Mouse (Mus musculus) liver, embryonic 16.5 days (tissue): ENCODE data around the gene Fbxw25. TPM values are rescaled to one million over a fixed set of nuclear protein-coding genes. Genes with fewer than 3 reads are reported as not detected.
"Not testable (repeated sequence)": the region's sequence is repeated elsewhere in the genome, so short reads cannot be mapped to it uniquely, and the experiment has no call there.

ENCODE experiments used
- ATAC-seq: fragments of 200-750 bp; cut with Nextera tagmentation; 2 replicates; pipeline ENCODE4 v1.8.0; 2017; ENCODE audit warnings: low read depth, mild to moderate bottlenecking, moderate number of reproducible peaks, moderate library complexity
- H3K27ac ChIP-seq: fragments of 300-500 bp; sonication (generic); 2 replicates; pipeline ENCODE4 v1.5.1; 2014; ENCODE audit warnings: mild to moderate bottlenecking, low read length
- H3K27me3 ChIP-seq: fragments of 300-500 bp; sonication (generic); 2 replicates; pipeline ENCODE4 v1.6.1; 2014; ENCODE audit warnings: low read depth, low read length, mixed read lengths; ENCODE audit not compliant: control insufficient read depth, insufficient read depth
- H3K36me3 ChIP-seq: fragments of 300-500 bp; sonication (generic); 2 replicates; pipeline ENCODE4 v1.6.1; 2014; ENCODE audit warnings: mild to moderate bottlenecking; ENCODE audit not compliant: control insufficient read depth, insufficient read depth
- H3K4me1 ChIP-seq: fragments of 300-500 bp; sonication (generic); 2 replicates; pipeline ENCODE4 v1.6.1; 2014; ENCODE audit warnings: low read depth, low read length, mixed read lengths; ENCODE audit not compliant: control insufficient read depth
- H3K4me2 ChIP-seq: fragments of 300-500 bp; sonication (generic); 2 replicates; pipeline ENCODE4 v1.6.1; 2014; ENCODE audit warnings: low read depth, low read length, mixed read lengths
- H3K4me3 ChIP-seq: fragments of 300-500 bp; sonication (generic); 2 replicates; pipeline ENCODE4 v1.5.1; 2014; ENCODE audit warnings: low read depth, mild to moderate bottlenecking, low read length
- H3K9ac ChIP-seq: fragments of 300-500 bp; sonication (generic); 2 replicates; pipeline ENCODE4 v1.6.1; 2014; ENCODE audit warnings: low read depth, low read length
- H3K9me3 ChIP-seq: fragments of 300-500 bp; sonication (generic); replicated peaks from 2 replicates; pipeline ENCODE4 v1.6.1; 2016; ENCODE audit warnings: low read length; ENCODE audit not compliant: control insufficient read depth
- WGBS: fragments of 180-500 bp; shearing (Covaris S2); extraction: QIAGEN DNeasy Blood & Tissue Kit; methylation state at CpG from one replicate; pipeline ENCODE4 v1.1.7; 2014; ENCODE audit not compliant: insufficient replicate concordance; 5-methylcytosine and 5-hydroxymethylcytosine counted together
- polyA plus RNA-seq: library from polyadenylated mRNA; unstranded; fragments of >200 nt; fragmentation: Nextera tagmentation; extraction: Ambion mirVana; gene quantifications from 2 replicates; pipeline ENCODE4 v1.2.1, GENCODE M21; 2015

Gene Fbxw25
- not detected in 2 replicates for polyA plus RNA-seq

DNA sequence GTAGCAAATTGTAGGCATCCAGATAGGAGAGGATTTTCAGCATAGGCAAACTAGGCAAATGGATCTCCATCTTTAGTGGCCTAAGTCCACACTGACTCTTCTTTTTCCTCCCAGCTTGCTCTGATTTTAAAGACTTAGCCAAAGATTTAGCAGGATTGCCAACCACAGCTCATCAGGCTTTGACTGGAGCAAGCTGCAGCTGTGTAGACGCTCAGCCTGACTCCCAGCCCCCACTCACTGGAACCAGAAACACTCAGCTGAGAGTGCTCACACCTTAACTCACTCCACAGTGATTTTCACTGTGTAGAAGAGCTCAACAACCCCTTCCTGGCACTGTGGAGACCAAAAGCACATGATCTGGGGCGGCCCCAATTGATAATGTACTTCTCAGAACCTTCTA lies at the start of gene Fbxw25:
TSS of gene Fbxw25 (minus strand) at position 101 of the 400 bp plus-strand sequence.
- not testable (repeated sequence) for H3K9ac ChIP-seq, H3K4me1 ChIP-seq, H3K27me3 ChIP-seq, ATAC-seq, H3K36me3 ChIP-seq, H3K4me3 ChIP-seq, H3K27ac ChIP-seq, H3K9me3 ChIP-seq, H3K4me2 ChIP-seq
- 38% methylated on average over 2 of the region's 2 CpGs for WGBS

DNA sequence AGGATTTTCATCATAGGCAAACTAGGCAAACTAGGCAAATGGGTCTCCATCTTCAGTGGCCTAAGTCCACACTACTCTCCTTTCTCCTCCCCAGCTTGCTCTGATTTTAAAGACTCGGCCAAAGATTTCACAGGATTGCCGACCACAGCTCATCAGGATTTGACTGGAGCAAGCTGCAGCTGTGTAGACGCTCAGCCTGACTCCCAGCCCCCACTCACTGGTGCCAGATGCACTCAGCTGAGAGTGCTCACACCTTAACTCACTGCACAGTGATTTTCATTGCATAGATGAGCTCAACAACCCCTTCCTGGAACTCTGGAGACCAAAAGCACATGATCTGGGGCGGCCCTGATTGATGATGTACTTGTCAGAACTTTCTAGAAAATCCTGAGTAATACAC lies 38.1 kb upstream of the Fbxw25 start, which contains the start of gene Fbxw18:
TSS of gene Fbxw18 (minus strand) at position 101 of the 400 bp plus-strand sequence.
- 41% methylated on average over 4 of the region's 4 CpGs for WGBS
- not testable (repeated sequence) for H3K27me3 ChIP-seq, H3K4me3 ChIP-seq, ATAC-seq, H3K4me2 ChIP-seq, H3K36me3 ChIP-seq, H3K9me3 ChIP-seq, H3K9ac ChIP-seq, H3K4me1 ChIP-seq, H3K27ac ChIP-seq

DNA sequence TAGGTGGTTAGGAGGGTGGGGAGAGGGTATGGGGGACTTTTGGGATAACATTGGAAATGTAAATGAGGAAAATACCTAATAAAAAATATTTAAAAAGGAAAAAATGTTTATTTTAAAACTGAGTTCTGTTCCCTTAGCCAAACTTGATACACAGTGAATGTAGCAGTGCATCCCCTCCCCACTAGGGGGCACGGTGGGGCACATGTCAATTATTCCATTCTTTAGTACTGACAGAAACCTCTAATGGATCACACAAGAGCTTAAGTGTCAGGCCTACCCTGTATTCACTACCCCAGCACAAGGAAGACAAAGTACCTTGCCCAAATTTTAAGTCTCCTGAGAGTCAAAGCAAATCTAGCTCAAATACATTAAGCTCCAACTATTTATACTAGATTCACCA lies 20.8 kb upstream of the Fbxw25 start:
- 3% methylated on average over 1 of the region's 1 CpGs for WGBS

DNA sequence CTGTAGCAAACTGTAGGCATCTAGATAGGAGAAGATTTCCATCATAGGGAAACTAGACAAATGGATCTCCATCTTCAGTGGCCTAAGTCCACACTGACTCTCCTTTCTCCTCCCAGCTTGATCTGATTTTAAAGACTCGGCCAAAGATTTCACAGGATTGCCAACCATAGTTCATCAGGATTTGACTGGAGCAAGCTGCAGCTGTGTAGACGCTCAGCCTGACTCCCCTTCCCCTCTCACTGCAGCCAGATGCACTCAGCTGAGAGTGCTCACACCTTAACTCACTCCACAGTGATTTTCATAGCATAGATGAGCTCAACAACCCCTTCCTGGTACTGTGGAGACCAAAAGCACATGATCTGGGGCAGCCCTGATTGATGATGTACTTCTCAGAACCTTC lies 38.5 kb downstream of the Fbxw25 start, which contains the start of gene Fbxw24:
TSS of gene Fbxw24 (minus strand) at position 101 of the 400 bp plus-strand sequence.
- 51% methylated on average over 2 of the region's 2 CpGs for WGBS
- not testable (repeated sequence) for H3K4me2 ChIP-seq, H3K4me1 ChIP-seq, H3K27me3 ChIP-seq, H3K4me3 ChIP-seq, ATAC-seq, H3K36me3 ChIP-seq, H3K9me3 ChIP-seq, H3K27ac ChIP-seq, H3K9ac ChIP-seq

More for the DNA sequence above, 20.8 kb upstream of the Fbxw25 start:
- ATAC-seq = no peak
- Histone ChIP-seq H3K9me3 (no peaks in the 10 kb centered on the region), H3K27ac (no peak overlapping the region), H3K4me3 (no peak overlapping the region), H3K4me1 (no peaks in the 10 kb centered on the region), H3K36me3 (no peaks in the 10 kb centered on the region), H3K27me3 (no peaks in the 10 kb centered on the region), H3K4me2 (no peak overlapping the region), H3K9ac (no peak overlapping the region)

DNA sequence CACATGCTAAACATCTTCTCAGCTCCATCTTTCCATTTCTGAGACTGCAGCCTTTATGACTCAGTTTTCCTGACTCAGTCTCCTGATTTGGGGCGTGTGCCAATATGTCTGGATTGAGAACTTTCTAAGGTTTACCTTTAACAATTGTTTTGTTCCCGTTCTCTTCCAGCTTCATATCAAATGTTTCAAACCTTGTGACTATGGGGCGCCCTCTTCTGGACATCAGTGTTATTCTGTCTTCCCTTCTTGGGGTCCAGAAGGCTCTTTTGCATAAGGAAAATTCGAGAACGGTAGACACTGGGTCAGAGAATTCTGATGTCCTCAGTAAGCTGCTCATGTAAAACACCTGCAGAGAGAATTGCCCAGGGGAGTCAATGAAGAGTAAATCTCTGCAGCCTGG lies 57.6 kb downstream of the Fbxw25 start:
- not testable (repeated sequence) for H3K27me3 ChIP-seq, H3K36me3 ChIP-seq, H3K9me3 ChIP-seq, H3K9ac ChIP-seq, H3K27ac ChIP-seq, ATAC-seq, H3K4me2 ChIP-seq, H3K4me3 ChIP-seq, H3K4me1 ChIP-seq
- WGBS = 33% methylated on average over 5 of the region's 5 CpGs

DNA sequence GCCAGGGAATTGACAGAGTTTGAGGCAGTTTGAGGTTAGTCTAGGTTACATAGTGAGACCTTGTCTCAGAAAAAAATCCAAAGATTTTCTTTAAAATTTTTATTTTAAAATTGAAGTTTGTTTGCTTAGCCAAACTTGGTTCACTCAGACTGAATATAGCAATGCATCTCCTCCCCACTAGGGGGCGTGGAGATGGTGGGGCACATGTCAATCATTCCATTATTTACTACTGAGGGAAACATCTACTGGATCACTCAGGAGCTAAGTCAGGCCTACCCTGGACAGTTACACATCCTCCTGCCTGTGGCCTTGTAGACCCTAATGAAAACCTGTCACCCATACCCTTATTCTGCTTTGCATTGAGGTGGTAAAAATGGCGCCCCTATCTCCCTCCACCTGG lies 62.3 kb downstream of the Fbxw25 start:
- not testable (repeated sequence) for H3K9me3 ChIP-seq, H3K36me3 ChIP-seq, H3K9ac ChIP-seq, ATAC-seq, H3K4me3 ChIP-seq, H3K27me3 ChIP-seq, H3K4me2 ChIP-seq, H3K27ac ChIP-seq, H3K4me1 ChIP-seq
- WGBS = 37% methylated on average over 2 of the region's 2 CpGs

DNA sequence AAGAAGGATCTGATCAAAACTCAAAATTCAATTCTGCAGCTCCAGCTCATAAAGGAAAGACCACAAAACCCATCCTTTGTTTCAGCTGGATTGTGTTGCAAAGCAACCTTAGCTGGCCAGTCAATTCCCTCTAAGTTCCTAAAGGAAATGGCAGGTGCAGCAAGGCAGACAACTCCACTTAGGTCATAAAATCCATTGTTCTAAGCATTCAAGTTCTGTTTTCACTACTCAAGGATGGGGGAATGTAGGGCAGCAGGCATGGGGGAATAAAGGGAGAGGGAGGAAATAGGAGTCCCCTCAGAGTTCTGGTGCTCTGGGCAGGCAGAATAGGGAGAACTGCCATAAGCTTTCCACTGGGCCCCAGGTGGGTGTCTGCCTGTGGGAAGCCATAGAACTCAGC lies 67.2 kb downstream of the Fbxw25 start:
- Histone ChIP-seq H3K4me3 (no peak overlapping the region), H3K4me2 (no peak overlapping the region), H3K9me3 (no peaks in the 10 kb centered on the region), H3K36me3 (no peaks in the 10 kb centered on the region), H3K9ac (no peak overlapping the region), H3K27me3 (no peaks in the 10 kb centered on the region), H3K4me1 (no peaks in the 10 kb centered on the region), H3K27ac (no peak overlapping the region)
- no peak for ATAC-seq

Other genes with a start within 250 kb of the Fbxw25 start
- gene Fbxw16, start 215.5 kb downstream of the Fbxw25 start, polyA plus RNA-seq = not detected in 2 replicates
- not detected in 2 replicates for gene Fbxw19, start 168.8 kb downstream of the Fbxw25 start, polyA plus RNA-seq
- 0.06 and 0.11 TPM in 2 replicates for gene Fbxw15, start 96.4 kb downstream of the Fbxw25 start, polyA plus RNA-seq
- not detected in 2 replicates for gene Fbxw24, start 38.6 kb downstream of the Fbxw25 start, polyA plus RNA-seq
- not detected in 2 replicates for gene Fbxw18, start 38.0 kb upstream of the Fbxw25 start, polyA plus RNA-seq
- gene Fbxw26, start 81.4 kb upstream of the Fbxw25 start, polyA plus RNA-seq = not detected in 2 replicates
- not detected in 2 replicates for gene Fbxw27, start 126.0 kb upstream of the Fbxw25 start, polyA plus RNA-seq
- gene Spink8, start 147.6 kb upstream of the Fbxw25 start, polyA plus RNA-seq = not detected in 2 replicates
- gene Nme6, start 168.1 kb upstream of the Fbxw25 start, polyA plus RNA-seq = 51.0 and 54.7 TPM in 2 replicates
- 303 and 340 TPM in 2 replicates for gene Camp, start 185.0 kb upstream of the Fbxw25 start, polyA plus RNA-seq
- 9.9 and 10.7 TPM in 2 replicates for gene Cdc25a, start 210.9 kb upstream of the Fbxw25 start, polyA plus RNA-seq